15 mouse cellular contexts compared by ENCODE assay signal in genomic region chr1:168495687-168496527, GRCm38 (mm10).
DNase-seq lines count a peak whose midpoint lies in the region; ATAC-seq and TF ChIP-seq lines count a peak whose summit lies in the region.
"Had no signal": no experiment of that assay in that cellular context is flagged by ENCODE, and none has a peak within 500 bp of the region (broad histone marks: within the 10 kb centered on the region; RNA-seq: fewer than 3 reads in every experiment).

No protein-coding gene starts in this region.

- WGBS in hindbrain, embryonic 13.5 days = 38% methylated on average over 13 of the region's 13 CpGs
- WGBS in hindbrain, embryonic 11.5 days = 52% methylated on average over 13 of the region's 13 CpGs
- WGBS in midbrain, embryonic 13.5 days = 42% methylated on average over 13 of the region's 13 CpGs

- no peaks in the 10 kb centered on the region for H3K9me3 ChIP-seq in hindbrain, embryonic 13.5 days
- no peaks in the 10 kb centered on the region for H3K9me3 ChIP-seq in hindbrain, embryonic 11.5 days (ENCODE audit: control insufficient read depth, low read length)
- no peaks in the 10 kb centered on the region for H3K9me3 ChIP-seq in midbrain, embryonic 13.5 days
- H3K9me3 ChIP-seq: embryonic facial prominence, embryonic 12.5 days had no signal

- no peaks in the 10 kb centered on the region for H3K27me3 ChIP-seq in hindbrain, embryonic 13.5 days
- H3K27me3 ChIP-seq in hindbrain, embryonic 11.5 days (ENCODE audit: control insufficient read depth, insufficient read depth, low read length) = no peaks in the 10 kb centered on the region
- no peaks in the 10 kb centered on the region for H3K27me3 ChIP-seq in testis, adult 2 months (ENCODE audit: control insufficient read depth, insufficient read depth, low read length)
- H3K27me3 ChIP-seq in midbrain, embryonic 13.5 days = 0 out of 2 replicates have a peak, but pooled peaks cover 2% of the 10 kb centered on the region
- H3K27me3 ChIP-seq: embryonic facial prominence, embryonic 12.5 days had no signal

- H3K4me3 ChIP-seq in hindbrain, embryonic 13.5 days = no peak overlapping the region
- no peak overlapping the region for H3K4me3 ChIP-seq in hindbrain, embryonic 11.5 days (ENCODE audit: low read depth, low read length)
- H3K4me3 ChIP-seq in testis, adult 2 months (ENCODE audit: control insufficient read depth, low read depth, low read length) = peak overlapping the region; percentile 69
- no peak overlapping the region for H3K4me3 ChIP-seq in midbrain, embryonic 13.5 days (replicated peaks)
- H3K4me3 ChIP-seq: embryonic facial prominence, embryonic 12.5 days had no signal

- peak; percentile 28; the same call in 1 of the 2 replicates for TF ChIP-seq POLR2A in testis, adult 2 months (IDR thresholded peaks at IDR 0.05; ENCODE audit: control insufficient read depth, low read depth, low read length)

- no peak overlapping the region for H3K9ac ChIP-seq in hindbrain, embryonic 13.5 days
- H3K9ac ChIP-seq in hindbrain, embryonic 11.5 days (ENCODE audit: low read depth, low read length) = no peak overlapping the region
- H3K9ac ChIP-seq in midbrain, embryonic 13.5 days (replicated peaks) = no peak overlapping the region
- H3K9ac ChIP-seq: embryonic facial prominence, embryonic 12.5 days had no signal

- peak overlapping the region; percentile 8; the same call in 1 of the 2 replicates for H3K27ac ChIP-seq in hindbrain, embryonic 13.5 days
- no peak overlapping the region for H3K27ac ChIP-seq in hindbrain, embryonic 11.5 days (ENCODE audit: low read depth, low read length)
- H3K27ac ChIP-seq in testis, adult 2 months (ENCODE audit: control insufficient read depth, insufficient read depth, low read depth, low read length) = no peak overlapping the region
- H3K27ac ChIP-seq in midbrain, embryonic 13.5 days = no peak overlapping the region
- H3K27ac ChIP-seq: embryonic facial prominence, embryonic 12.5 days had no signal

- no peak for ATAC-seq in hindbrain, embryonic 13.5 days (ENCODE audit: low FRiP score)
- ATAC-seq in hindbrain, embryonic 11.5 days (ENCODE audit: low FRiP score) = no peak
- peak; percentile 55 for ATAC-seq in midbrain, embryonic 13.5 days
- ATAC-seq: inflammation-experienced regulatory T-cells, adult 6 months; lung, postnatal 0 days had no signal

- TF ChIP-seq CTCF in testis, adult 2 months (IDR thresholded peaks at IDR 0.05; ENCODE audit: control insufficient read depth, insufficient read depth, insufficient replicate concordance, low read depth, low read length) = no peak

- no peak for DNase-seq in hindbrain, embryonic 11.5 days (ENCODE audit: low spot score)
- DNase-seq in testis, postnatal 10 days (ENCODE audit: low spot score) = no peak
- DNase-seq in telencephalon, adult 2 months (ENCODE audit: low read depth, low spot score) = peak; percentile 46
- DNase-seq in cerebellum, postnatal 4 days (ENCODE audit: low spot score in 2 of 2) = no peak
- no peak for DNase-seq in thymus, postnatal 36 days
- DNase-seq: B cell, adult 2 months; cerebellum, adult 9-10 months had no signal

- 0 out of 2 replicates have a peak overlapping the region, but pooled peaks have one; percentile 2 for H3K4me2 ChIP-seq in hindbrain, embryonic 13.5 days
- no peak overlapping the region for H3K4me2 ChIP-seq in hindbrain, embryonic 11.5 days (replicated peaks; ENCODE audit: low read depth, low read length)
- no peak overlapping the region for H3K4me2 ChIP-seq in midbrain, embryonic 13.5 days (replicated peaks)
- H3K4me2 ChIP-seq: embryonic facial prominence, embryonic 12.5 days; heart, embryonic 11.5 days had no signal

- no peaks in the 10 kb centered on the region for H3K36me3 ChIP-seq in hindbrain, embryonic 13.5 days
- H3K36me3 ChIP-seq in hindbrain, embryonic 11.5 days (ENCODE audit: control insufficient read depth, insufficient read depth, low read length) = no peaks in the 10 kb centered on the region
- no peaks in the 10 kb centered on the region for H3K36me3 ChIP-seq in testis, adult 2 months (ENCODE audit: control insufficient read depth, insufficient read depth, low read length)
- H3K36me3 ChIP-seq in midbrain, embryonic 13.5 days = no peaks in the 10 kb centered on the region
- H3K36me3 ChIP-seq: embryonic facial prominence, embryonic 12.5 days; G1E had no signal

- peaks cover 6% of the 10 kb centered on the region for H3K4me1 ChIP-seq in hindbrain, embryonic 13.5 days (replicated peaks)
- H3K4me1 ChIP-seq in hindbrain, embryonic 11.5 days (replicated peaks; ENCODE audit: control insufficient read depth, insufficient read depth, low read length) = no peaks in the 10 kb centered on the region
- no peaks in the 10 kb centered on the region; the same call in 1 of the 2 replicates for H3K4me1 ChIP-seq in testis, adult 2 months (ENCODE audit: control insufficient read depth, insufficient read depth, low read length)
- peaks cover 5% of the 10 kb centered on the region for H3K4me1 ChIP-seq in midbrain, embryonic 13.5 days (replicated peaks)
